Mouse (Mus musculus): ENCODE results near the gene Nkap.
"Not testable (repeated sequence)": the region's sequence is repeated elsewhere in the genome, so short reads cannot be mapped to it uniquely, and the experiment has no call there.

Gene Nkap

GRCm38 (mm10) chrX:37157839-37158238, 31.2 kb downstream of the Nkap start:
- no peak for DNase-seq (ENCODE audit: low read depth, low spot score)

- DNase-seq (ENCODE audit: low read depth, low spot score): no peak
Measured at GRCm38 (mm10) chrX:37161169-37161568, 34.6 kb downstream of the Nkap start.

GRCm38 (mm10) chrX:37163115-37163514, 36.5 kb downstream of the Nkap start:
- DNase-seq (ENCODE audit: low read depth, low spot score): no peak

- DNase-seq (ENCODE audit: low read depth, low spot score): peak; percentile 18
Measured at GRCm38 (mm10) chrX:37167085-37167484, 40.5 kb downstream of the Nkap start.

- no peak for DNase-seq (ENCODE audit: low read depth, low spot score)
Measured at GRCm38 (mm10) chrX:37168742-37169141, 42.1 kb downstream of the Nkap start, which contains the start of gene Akap14. Gene Akap14 (minus strand): TSS chrX:37168842.

GRCm38 (mm10) chrX:37184401-37184800, 57.8 kb downstream of the Nkap start:
- not testable (repeated sequence) for DNase-seq (ENCODE audit: low read depth, low spot score)

- DNase-seq (ENCODE audit: low read depth, low spot score): no peak
Measured at GRCm38 (mm10) chrX:37190755-37191104, 64.1 kb downstream of the Nkap start.

GRCm38 (mm10) chrX:37191105-37191743, 64.6 kb downstream of the Nkap start, which contains the start of the genes Ndufa1 and Rnf113a1:
Gene Ndufa1 (minus strand): TSS chrX:37191163.
Gene Rnf113a1 (plus strand): TSS chrX:37191245.
- DNase-seq (ENCODE audit: low read depth, low spot score): peak; percentile 49

GRCm38 (mm10) chrX:37191744-37192379, 65.3 kb downstream of the Nkap start:
- DNase-seq (ENCODE audit: low read depth, low spot score): no peak

GRCm38 (mm10) chrX:37198676-37199075, 72.1 kb downstream of the Nkap start:
- DNase-seq (ENCODE audit: low read depth, low spot score): no peak

All from skeletal muscle tissue, adult 2 months (tissue).